Mouse (Mus musculus) urinary bladder, postnatal 14 days (tissue): ENCODE results near the gene Try10.
"Not testable (repeated sequence)": the region's sequence is repeated elsewhere in the genome, so short reads cannot be mapped to it uniquely, and the experiment has no call there.

ENCODE experiments used
- DNase-seq: peaks from one replicate; pipeline ENCODE4 v3.0.0; 2021; ENCODE audit warnings: low spot score

Gene Try10

GRCm38 (mm10) chr6:41353932-41354331 lies at the start of gene Try10:
Gene Try10, plus strand, starts transcription at chr6:41354105.
- DNase-seq, result no peak

GRCm38 (mm10) chr6:41316741-41317140 lies 37.2 kb upstream of the Try10 start, which contains the start of gene Try5:
Gene Try5, minus strand, starts transcription at chr6:41316841.
- not testable (repeated sequence) for DNase-seq

GRCm38 (mm10) chr6:41373772-41374171 lies 19.9 kb downstream of the Try10 start:
- not testable (repeated sequence) for DNase-seq

GRCm38 (mm10) chr6:41377578-41377977 lies 23.7 kb downstream of the Try10 start, which contains the start of gene Prss3:
Gene Prss3, minus strand, starts transcription at chr6:41377678.
- DNase-seq, result not testable (repeated sequence)

- no peak for DNase-seq
Measured at GRCm38 (mm10) chr6:41386781-41387180, 32.9 kb downstream of the Try10 start.

- DNase-seq, result not testable (repeated sequence)
Measured at GRCm38 (mm10) chr6:41391640-41392039, 37.7 kb downstream of the Try10 start.

GRCm38 (mm10) chr6:41392056-41392455 lies 38.2 kb downstream of the Try10 start, which contains the start of gene Gm5771:
Gene Gm5771, plus strand, starts transcription at chr6:41392356.
- DNase-seq, result not testable (repeated sequence)
